Mouse (Mus musculus) lung, embryonic 14.5 days (tissue): Measurements from ENCODE around the gene Dennd1b. TPM values are rescaled to one million over a fixed set of nuclear protein-coding genes. Genes with fewer than 3 reads are reported as not detected.

Experiments
- ATAC-seq: fragments of 200-750 bp; cut with Nextera tagmentation; 2 replicates; pipeline ENCODE4 v1.8.0; 2017; ENCODE audit warnings: mild to moderate bottlenecking, moderate TSS enrichment, moderate library complexity; ENCODE audit not compliant: insufficient read depth
- DNase-seq: peaks from one replicate; pipeline ENCODE4 v3.0.0-alpha.2; 2015
- H3K27ac ChIP-seq: fragments of 300-500 bp; sonication (generic); 2 replicates; pipeline ENCODE4 v1.5.1; 2014; ENCODE audit warnings: low read depth, mild to moderate bottlenecking, moderate library complexity
- H3K27me3 ChIP-seq: fragments of 300-500 bp; sonication (generic); 2 replicates; pipeline ENCODE4 v1.6.1; 2014; ENCODE audit warnings: low read length, control low read depth; ENCODE audit not compliant: insufficient read depth
- H3K36me3 ChIP-seq: fragments of 300-500 bp; sonication (generic); 2 replicates; pipeline ENCODE4 v1.6.1; 2014; ENCODE audit warnings: control low read depth; ENCODE audit not compliant: insufficient read depth
- H3K4me1 ChIP-seq: fragments of 300-500 bp; sonication (generic); 2 replicates; pipeline ENCODE4 v1.6.1; 2014; ENCODE audit warnings: antibody characterized with exemption, control low read depth; ENCODE audit not compliant: insufficient read depth
- H3K4me2 ChIP-seq: fragments of 300-500 bp; sonication (generic); 2 replicates; pipeline ENCODE4 v1.6.1; 2014; ENCODE audit warnings: mild to moderate bottlenecking
- H3K4me3 ChIP-seq: fragments of 300-500 bp; sonication (generic); 2 replicates; pipeline ENCODE4 v1.5.1; 2014; ENCODE audit warnings: low read depth, low read length
- H3K9ac ChIP-seq: fragments of 300-500 bp; sonication (generic); 2 replicates; pipeline ENCODE4 v1.6.1; 2014
- H3K9me3 ChIP-seq: fragments of 300-500 bp; sonication (generic); 2 replicates; pipeline ENCODE4 v1.6.1; 2016; ENCODE audit warnings: low read depth, low read length, control low read depth
- CTCF ChIP-seq: IDR thresholded peaks from 2 replicates; pipeline ENCODE4 v1.5.1; 2016; ENCODE audit warnings: antibody characterized with exemption, low read depth
- WGBS: fragments of 180-500 bp; shearing (Covaris S2); extraction: QIAGEN DNeasy Blood & Tissue Kit; methylation state at CpG from one replicate; pipeline ENCODE4 v1.1.7; 2014; 5-methylcytosine and 5-hydroxymethylcytosine counted together
- polyA plus RNA-seq: library from polyadenylated mRNA; unstranded; fragments of >200 nt; fragmentation: Nextera tagmentation; extraction: Ambion mirVana; gene quantifications from 2 replicates; pipeline ENCODE4 v1.2.1, GENCODE M21; 2014

Gene Dennd1b
- polyA plus RNA-seq, 1 experiment from 2014 or later = 10.8 TPM

DNA sequence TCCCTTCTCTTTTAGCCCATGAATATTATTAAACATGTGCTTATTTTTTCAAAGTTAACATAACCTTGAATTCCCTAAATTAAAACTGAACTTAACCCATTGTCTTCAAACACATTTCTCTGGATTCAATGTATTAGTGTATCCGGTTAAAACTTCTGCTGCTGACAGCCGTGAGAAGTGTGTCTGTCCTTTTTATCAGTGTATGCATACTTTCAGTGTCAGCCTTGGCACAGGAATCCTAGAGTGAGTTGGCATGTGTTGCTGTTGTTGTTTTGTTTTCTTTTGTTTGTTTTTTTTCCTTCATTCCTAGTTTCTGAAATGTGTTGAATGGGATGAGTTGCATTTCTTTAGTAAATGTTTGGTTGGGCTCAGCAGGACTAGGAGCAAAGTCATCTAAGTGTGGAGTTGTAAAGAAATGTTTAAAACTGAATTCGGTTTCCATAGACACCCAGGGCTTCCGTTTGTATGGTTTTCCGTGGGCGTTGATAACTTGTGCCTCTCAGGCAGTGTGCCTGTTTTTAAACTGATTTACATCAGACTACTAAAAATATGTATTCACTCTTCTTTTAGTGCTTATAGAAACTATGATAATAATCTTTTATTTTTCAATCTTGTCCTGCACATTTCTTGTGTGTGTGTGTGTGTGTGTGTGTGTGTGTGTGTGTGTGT, 217.4 kb downstream of the Dennd1b start:
- no peaks in the 10 kb centered on the region for H3K9me3 ChIP-seq
- no peaks in the 10 kb centered on the region for H3K36me3 ChIP-seq
- H3K4me2 ChIP-seq = no peak overlapping the region
- ATAC-seq (no peak), DNase-seq (peak; percentile 28)
- H3K4me1 ChIP-seq = no peaks in the 10 kb centered on the region
- H3K27ac ChIP-seq = no peak overlapping the region
- 42% methylated on average over 6 of the region's 6 CpGs for WGBS
- no peak for TF ChIP-seq CTCF
- H3K4me3 ChIP-seq = no peak overlapping the region
- H3K9ac ChIP-seq = no peak overlapping the region
- no peaks in the 10 kb centered on the region for H3K27me3 ChIP-seq

DNA sequence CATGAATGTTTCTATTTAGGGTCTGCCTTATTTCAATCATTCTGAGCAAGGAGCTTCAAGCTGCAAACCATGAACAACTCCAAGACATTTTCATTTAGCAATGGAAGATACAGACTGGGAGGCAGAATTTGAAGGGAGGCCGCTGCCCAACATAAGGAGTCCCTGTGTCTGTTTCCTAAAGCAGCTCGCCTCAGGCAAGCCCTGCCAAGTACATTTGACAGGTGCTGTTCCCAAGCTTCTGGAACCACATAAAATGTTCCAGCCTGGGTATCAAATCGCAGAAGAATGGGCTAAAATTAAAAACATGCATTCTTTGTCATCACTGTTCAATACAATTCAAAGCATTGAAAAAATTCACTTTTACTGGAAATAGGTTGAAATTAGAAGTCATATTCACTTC, 229.4 kb downstream of the Dennd1b start:
- DNase-seq (no peak), ATAC-seq (no peak)
- no peak for TF ChIP-seq CTCF
- H3K4me1 ChIP-seq = no peaks in the 10 kb centered on the region; the same call in 1 of the 2 replicates
- H3K9me3 ChIP-seq = no peaks in the 10 kb centered on the region
- 75% methylated on average over 3 of the region's 3 CpGs for WGBS
- H3K9ac ChIP-seq = no peak overlapping the region
- no peak overlapping the region for H3K4me2 ChIP-seq
- H3K27ac ChIP-seq = no peak overlapping the region
- H3K27me3 ChIP-seq = no peaks in the 10 kb centered on the region
- no peak overlapping the region for H3K4me3 ChIP-seq
- no peaks in the 10 kb centered on the region for H3K36me3 ChIP-seq

DNA sequence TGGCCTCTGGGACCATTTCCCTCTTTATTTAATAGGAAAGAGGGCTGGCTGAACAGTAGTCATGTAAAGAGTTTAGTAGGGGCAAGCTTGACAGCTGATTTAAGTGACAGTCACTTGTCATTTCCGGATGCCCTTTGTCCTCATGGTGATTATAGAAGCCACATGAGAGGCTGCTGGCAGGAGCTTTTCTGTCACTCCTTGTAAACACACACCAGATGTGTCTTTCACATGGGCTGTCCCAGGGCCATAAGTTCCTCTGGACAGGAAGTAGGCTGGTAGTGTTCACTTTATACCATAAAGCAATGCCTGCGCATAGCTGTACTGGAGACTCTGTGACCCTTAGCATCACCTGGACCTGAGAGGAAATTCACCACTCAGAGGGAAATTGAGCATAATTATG, 230.8 kb downstream of the Dennd1b start:
- H3K27ac ChIP-seq = no peak overlapping the region
- no peak overlapping the region for H3K4me2 ChIP-seq
- H3K4me1 ChIP-seq = no peaks in the 10 kb centered on the region; the same call in 1 of the 2 replicates
- no peaks in the 10 kb centered on the region for H3K36me3 ChIP-seq
- no peak overlapping the region for H3K9ac ChIP-seq
- H3K4me3 ChIP-seq = no peak overlapping the region
- peak; percentile 75 for DNase-seq
- no peaks in the 10 kb centered on the region for H3K27me3 ChIP-seq
- no peak for TF ChIP-seq CTCF
- WGBS = 32% methylated on average over 2 of the region's 2 CpGs
- ATAC-seq = peak; percentile 90
- H3K9me3 ChIP-seq = no peaks in the 10 kb centered on the region

GRCm38 (mm10) chr1:139194428-139195028, 231.3 kb downstream of the Dennd1b start:
- Histone ChIP-seq H3K27ac (no peak overlapping the region), H3K9ac (no peak overlapping the region), H3K4me2 (no peak overlapping the region), H3K4me3 (no peak overlapping the region), H3K27me3 (no peaks in the 10 kb centered on the region), H3K36me3 (no peaks in the 10 kb centered on the region), H3K4me1 (no peaks in the 10 kb centered on the region; the same call in 1 of the 2 replicates), H3K9me3 (no peaks in the 10 kb centered on the region)
- 11% methylated on average over 5 of the region's 5 CpGs for WGBS
- DNase-seq = no peak
- ATAC-seq = peak; percentile 41
- no peak for TF ChIP-seq CTCF

GRCm38 (mm10) chr1:139203026-139203425, 239.8 kb downstream of the Dennd1b start:
- Histone ChIP-seq H3K27ac (no peak overlapping the region), H3K4me2 (no peak overlapping the region), H3K4me1 (no peaks in the 10 kb centered on the region), H3K36me3 (no peaks in the 10 kb centered on the region), H3K4me3 (no peak overlapping the region), H3K9me3 (no peaks in the 10 kb centered on the region), H3K27me3 (no peaks in the 10 kb centered on the region), H3K9ac (no peak overlapping the region)
- 40% methylated on average over 5 of the region's 5 CpGs for WGBS
- TF ChIP-seq CTCF = no peak
- DNase-seq (peak; percentile 39), ATAC-seq (no peak)

GRCm38 (mm10) chr1:139206259-139206658, 243.0 kb downstream of the Dennd1b start:
- no peaks in the 10 kb centered on the region for H3K27me3 ChIP-seq
- no peaks in the 10 kb centered on the region for H3K4me1 ChIP-seq
- no peak overlapping the region for H3K27ac ChIP-seq
- no peaks in the 10 kb centered on the region for H3K36me3 ChIP-seq
- 53% methylated on average over 4 of the region's 4 CpGs for WGBS
- H3K4me3 ChIP-seq = no peak overlapping the region
- no peak overlapping the region for H3K4me2 ChIP-seq
- no peak for TF ChIP-seq CTCF
- ATAC-seq (no peak), DNase-seq (no peak)
- no peaks in the 10 kb centered on the region for H3K9me3 ChIP-seq
- no peak overlapping the region for H3K9ac ChIP-seq

GRCm38 (mm10) chr1:139209796-139210195, 246.6 kb downstream of the Dennd1b start:
- no peaks in the 10 kb centered on the region for H3K36me3 ChIP-seq
- H3K4me3 ChIP-seq = no peak overlapping the region
- WGBS = 12% methylated on average over 7 of the region's 7 CpGs
- ATAC-seq (peak; percentile 83), DNase-seq (peak; percentile 85)
- H3K27me3 ChIP-seq = no peaks in the 10 kb centered on the region
- H3K9ac ChIP-seq = no peak overlapping the region
- peak overlapping the region; percentile 12; the same call in 1 of the 2 replicates for H3K4me2 ChIP-seq
- no peak overlapping the region for H3K27ac ChIP-seq
- no peaks in the 10 kb centered on the region for H3K9me3 ChIP-seq
- H3K4me1 ChIP-seq = no peaks in the 10 kb centered on the region
- no peak for TF ChIP-seq CTCF
